Mouse (Mus musculus): ENCODE results near the gene Nuak1. TPM values are rescaled to one million over a fixed set of nuclear protein-coding genes. Genes with fewer than 3 reads are reported as not detected.
"Not testable (repeated sequence)": the region's sequence is repeated elsewhere in the genome, so short reads cannot be mapped to it uniquely, and the experiment has no call there.

Gene Nuak1
- polyA plus RNA-seq (2015; fragmentation: Nextera tagmentation; extraction: Ambion mirVana): 0.13 and 0.20 TPM in 2 replicates

GRCm38 (mm10) chr10:84440541-84441433 lies at the start of gene Nuak1:
Gene Nuak1 (minus strand): TSS chr10:84440597.
- TF ChIP-seq EP300 (IDR thresholded peaks at IDR 0.05; ENCODE audit: low read depth): no peak
- TF ChIP-seq CTCF (IDR thresholded peaks at IDR 0.05; ENCODE audit: low read depth): no peak
- WGBS (ENCODE audit: insufficient replicate concordance): under 1% methylated on average over 63 of the region's 94 CpGs
- Histone ChIP-seq H3K27ac (ENCODE audit: low read depth) (peak within 1 kb of the TSS; percentile 94), H3K4me3 (ENCODE audit: low read depth, low read length) (peak within 1 kb of the TSS; percentile 66), H3K9me3 (ENCODE audit: low read length) (no peaks in the 10 kb centered on the region), H3K36me3 (replicated peaks; ENCODE audit: insufficient read depth, low read length) (no peaks in the 10 kb centered on the region), H3K9ac (replicated peaks) (peak within 1 kb of the TSS; percentile 90), H3K4me1 (ENCODE audit: insufficient read depth) (peaks cover 6% of the 10 kb centered on the region), H3K27me3 (ENCODE audit: insufficient read depth, low read length) (peaks cover 24% of the 10 kb centered on the region), H3K4me2 (ENCODE audit: low read depth, low read length) (peak within 1 kb of the TSS; percentile 89)
- ATAC-seq: peak; percentile 89
- peak; percentile 84 for DNase-seq

GRCm38 (mm10) chr10:84490115-84490514 lies 49.7 kb upstream of the Nuak1 start:
- H3K9me3 ChIP-seq (ENCODE audit: low read length): no peaks in the 10 kb centered on the region
- WGBS (ENCODE audit: insufficient replicate concordance): 71% methylated on average over 5 of the region's 5 CpGs
- TF ChIP-seq CTCF (IDR thresholded peaks at IDR 0.05; ENCODE audit: low read depth): no peak
- TF ChIP-seq EP300 (IDR thresholded peaks at IDR 0.05; ENCODE audit: low read depth): no peak
- ATAC-seq (no peak), DNase-seq (no peak)
- H3K4me2 ChIP-seq (ENCODE audit: low read depth, low read length): no peak overlapping the region
- no peaks in the 10 kb centered on the region for H3K27me3 ChIP-seq (ENCODE audit: insufficient read depth, low read length)
- H3K9ac ChIP-seq (replicated peaks): no peak overlapping the region
- no peak overlapping the region for H3K27ac ChIP-seq (ENCODE audit: low read depth)
- H3K4me1 ChIP-seq (ENCODE audit: insufficient read depth): no peaks in the 10 kb centered on the region
- H3K4me3 ChIP-seq (ENCODE audit: low read depth, low read length): no peak overlapping the region
- H3K36me3 ChIP-seq (replicated peaks; ENCODE audit: insufficient read depth, low read length): no peaks in the 10 kb centered on the region

DNA sequence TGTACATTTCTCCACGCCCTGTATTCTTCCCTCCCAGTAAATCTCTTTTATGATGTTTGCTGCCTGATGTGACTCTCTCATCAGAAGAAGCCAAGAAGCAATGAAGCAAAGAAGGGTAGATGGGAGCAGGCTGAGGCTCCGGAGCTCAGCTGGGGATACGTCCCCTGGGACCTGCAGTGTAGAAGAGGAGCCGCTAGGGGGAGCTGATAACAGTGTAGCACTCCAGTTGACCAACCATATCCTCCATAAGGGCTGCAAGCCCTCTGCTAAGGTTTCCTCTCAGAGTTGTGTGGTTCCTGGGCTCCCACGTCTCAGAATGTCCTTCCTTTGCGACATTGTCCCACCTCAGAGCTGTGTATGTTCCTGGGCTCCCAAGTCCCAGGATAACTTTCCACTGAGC lies 47.9 kb upstream of the Nuak1 start:
- Histone ChIP-seq H3K4me2 (ENCODE audit: low read depth, low read length) (no peak overlapping the region), H3K36me3 (replicated peaks; ENCODE audit: insufficient read depth, low read length) (no peaks in the 10 kb centered on the region), H3K9ac (replicated peaks) (no peak overlapping the region), H3K27ac (ENCODE audit: low read depth) (no peak overlapping the region), H3K9me3 (ENCODE audit: low read length) (no peaks in the 10 kb centered on the region), H3K27me3 (ENCODE audit: insufficient read depth, low read length) (no peaks in the 10 kb centered on the region), H3K4me3 (ENCODE audit: low read depth, low read length) (no peak overlapping the region), H3K4me1 (ENCODE audit: insufficient read depth) (no peaks in the 10 kb centered on the region)
- TF ChIP-seq EP300 (IDR thresholded peaks at IDR 0.05; ENCODE audit: low read depth) (no peak), CTCF (IDR thresholded peaks at IDR 0.05; ENCODE audit: low read depth) (peak; percentile 83)
- whole genome bisulfite sequencing (ENCODE audit: insufficient replicate concordance): 31% methylated on average over 6 of the region's 6 CpGs
- ATAC-seq (peak; percentile 43; the same call in 1 of the 2 replicates), DNase-seq (peak; percentile 78)

- peaks cover 12% of the 10 kb centered on the region for H3K4me1 ChIP-seq (ENCODE audit: insufficient read depth)
- 32% methylated on average over 1 of the region's 1 CpGs for WGBS (ENCODE audit: insufficient replicate concordance)
Observed at GRCm38 (mm10) chr10:84484661-84485060, 44.3 kb upstream of the Nuak1 start.

DNA sequence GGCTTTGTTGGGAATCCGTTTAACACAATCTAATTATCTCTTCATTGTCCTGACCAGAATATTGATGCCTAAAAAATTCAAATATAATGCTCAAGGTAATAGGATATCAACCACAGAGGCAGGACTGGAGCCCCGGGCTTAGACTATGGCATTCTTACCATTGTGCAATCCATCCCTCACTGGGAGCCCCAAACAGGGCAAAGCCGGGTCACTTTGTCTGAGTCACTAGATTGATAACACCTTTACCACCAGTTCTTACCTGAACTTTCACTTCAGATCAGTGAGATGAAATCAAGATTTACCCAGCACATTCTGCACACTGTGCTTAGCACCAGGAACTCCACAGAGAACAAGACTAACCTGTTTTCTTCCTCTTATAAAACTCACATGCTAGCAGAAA lies 43.2 kb upstream of the Nuak1 start:
- H3K4me2 ChIP-seq (ENCODE audit: low read depth, low read length): no peak overlapping the region
- no peaks in the 10 kb centered on the region for H3K27me3 ChIP-seq (ENCODE audit: insufficient read depth, low read length)
- no peak for ATAC-seq
- H3K4me3 ChIP-seq (ENCODE audit: low read depth, low read length): no peak overlapping the region
- peaks cover 12% of the 10 kb centered on the region for H3K4me1 ChIP-seq (ENCODE audit: insufficient read depth)
- TF ChIP-seq EP300 (IDR thresholded peaks at IDR 0.05; ENCODE audit: low read depth) (no peak), CTCF (IDR thresholded peaks at IDR 0.05; ENCODE audit: low read depth) (no peak)
- H3K27ac ChIP-seq (ENCODE audit: low read depth): no peak overlapping the region
- DNase-seq: no peak
- H3K36me3 ChIP-seq (replicated peaks; ENCODE audit: insufficient read depth, low read length): no peaks in the 10 kb centered on the region
- no peak overlapping the region for H3K9ac ChIP-seq (replicated peaks)
- WGBS (ENCODE audit: insufficient replicate concordance): 58% methylated on average over 3 of the region's 3 CpGs
- H3K9me3 ChIP-seq (ENCODE audit: low read length): no peaks in the 10 kb centered on the region

More at GRCm38 (mm10) chr10:84484661-84485060, 44.3 kb upstream of the Nuak1 start:
- Histone ChIP-seq H3K4me3 (ENCODE audit: low read depth, low read length) (no peak overlapping the region), H3K9me3 (ENCODE audit: low read length) (no peaks in the 10 kb centered on the region), H3K4me2 (ENCODE audit: low read depth, low read length) (no peak overlapping the region), H3K27ac (ENCODE audit: low read depth) (no peak overlapping the region), H3K27me3 (ENCODE audit: insufficient read depth, low read length) (no peaks in the 10 kb centered on the region), H3K9ac (replicated peaks) (no peak overlapping the region), H3K36me3 (replicated peaks; ENCODE audit: insufficient read depth, low read length) (no peaks in the 10 kb centered on the region)
- TF ChIP-seq EP300 (IDR thresholded peaks at IDR 0.05; ENCODE audit: low read depth): no peak
- TF ChIP-seq CTCF (IDR thresholded peaks at IDR 0.05; ENCODE audit: low read depth): no peak
- ATAC-seq: no peak
- no peak for DNase-seq

DNA sequence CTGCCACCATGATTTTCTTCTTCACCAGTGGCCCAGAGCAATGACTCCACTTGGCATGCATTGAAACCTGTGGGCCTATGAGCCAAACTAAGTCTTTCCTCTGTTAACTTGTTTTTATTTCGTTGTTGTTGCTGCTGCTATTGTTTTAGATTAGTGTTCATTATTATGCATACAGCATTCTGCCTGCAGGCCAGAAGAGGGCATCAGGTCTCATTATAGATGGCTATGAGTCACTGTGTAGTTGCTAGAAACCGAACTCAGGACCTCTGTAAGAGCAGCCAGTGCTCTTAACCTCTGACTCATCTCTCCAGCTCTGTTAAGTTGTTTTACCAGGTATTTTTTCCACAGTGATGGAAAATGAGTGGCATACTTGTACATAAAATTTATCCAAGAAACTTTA lies 42.7 kb upstream of the Nuak1 start:
- Histone ChIP-seq H3K4me1 (ENCODE audit: insufficient read depth) (peaks cover 12% of the 10 kb centered on the region), H3K4me3 (ENCODE audit: low read depth, low read length) (no peak overlapping the region), H3K27ac (ENCODE audit: low read depth) (no peak overlapping the region), H3K9ac (replicated peaks) (no peak overlapping the region), H3K27me3 (ENCODE audit: insufficient read depth, low read length) (no peaks in the 10 kb centered on the region), H3K4me2 (ENCODE audit: low read depth, low read length) (no peak overlapping the region), H3K9me3 (ENCODE audit: low read length) (no peaks in the 10 kb centered on the region), H3K36me3 (replicated peaks; ENCODE audit: insufficient read depth, low read length) (no peaks in the 10 kb centered on the region)
- DNase-seq: no peak
- TF ChIP-seq CTCF (IDR thresholded peaks at IDR 0.05; ENCODE audit: low read depth): no peak
- no peak for TF ChIP-seq EP300 (IDR thresholded peaks at IDR 0.05; ENCODE audit: low read depth)
- no peak for ATAC-seq
- 80% methylated on average over 2 of the region's 2 CpGs for WGBS (ENCODE audit: insufficient replicate concordance)

GRCm38 (mm10) chr10:84482418-84482817 lies 42.0 kb upstream of the Nuak1 start:
- not testable (repeated sequence) for ATAC-seq, DNase-seq
- 85% methylated on average over 15 of the region's 15 CpGs for WGBS (ENCODE audit: insufficient replicate concordance)

More at GRCm38 (mm10) chr10:84482418-84482817, 42.0 kb upstream of the Nuak1 start:
- not testable (repeated sequence) for H3K9ac ChIP-seq (replicated peaks); H3K4me2 ChIP-seq (ENCODE audit: low read depth, low read length); H3K9me3 ChIP-seq (ENCODE audit: low read length); H3K27ac ChIP-seq (ENCODE audit: low read depth); H3K4me3 ChIP-seq (ENCODE audit: low read depth, low read length); H3K27me3 ChIP-seq (ENCODE audit: insufficient read depth, low read length); H3K36me3 ChIP-seq (replicated peaks; ENCODE audit: insufficient read depth, low read length)
- peaks cover 12% of the 10 kb centered on the region for H3K4me1 ChIP-seq (ENCODE audit: insufficient read depth)
